Mouse (Mus musculus): Measurements from ENCODE around the gene Tmem121.
"Not testable (repeated sequence)": the region's sequence is repeated elsewhere in the genome, so short reads cannot be mapped to it uniquely, and the experiment has no call there.

The Tmem121 gene

DNA sequence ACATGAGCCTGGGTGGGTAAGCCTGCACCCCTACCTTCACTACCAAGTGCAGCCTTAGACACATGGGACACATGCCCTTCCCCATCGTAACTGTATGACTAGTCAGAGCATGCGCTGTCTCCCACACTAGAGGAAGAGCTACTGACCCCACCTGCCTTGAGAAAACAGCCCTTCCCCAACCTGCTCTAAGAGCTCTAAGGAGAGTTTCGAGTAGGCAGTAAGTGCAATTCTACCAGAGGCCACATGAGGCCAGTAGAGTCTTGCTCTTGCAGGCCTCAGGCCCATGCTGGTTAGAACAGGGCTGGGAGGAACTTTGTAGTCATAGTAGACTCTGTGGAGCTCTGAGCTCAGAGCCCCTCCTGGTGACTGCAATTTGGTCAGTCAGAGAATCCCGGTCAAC is 34.7 kb downstream of the Tmem121 start:
- DNase-seq (ENCODE audit: low spot score in 2 of 2) = peak in 1 of 2 experiments; percentile 46

DNA sequence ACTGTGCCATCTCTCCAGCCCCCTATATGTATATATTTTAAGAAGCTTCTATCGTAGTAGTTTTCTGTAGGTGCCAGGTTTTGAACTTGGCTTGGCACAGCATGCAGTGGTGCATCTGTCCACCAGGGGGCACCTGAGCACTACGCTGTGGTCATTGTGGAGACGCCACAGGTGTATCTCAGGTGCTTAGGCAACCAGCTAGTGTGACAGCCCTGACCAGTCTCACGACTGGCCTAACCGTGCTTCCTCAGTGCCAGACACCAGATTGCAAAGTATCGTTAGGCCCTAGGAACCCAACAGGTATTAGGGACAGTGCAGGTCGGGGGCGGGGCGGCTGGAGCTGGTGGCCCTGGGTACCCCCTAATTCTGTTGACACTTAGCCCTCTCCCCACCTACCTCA is 35.6 kb downstream of the Tmem121 start:
- peak in 1 of 2 experiments; percentile 47 for DNase-seq (ENCODE audit: low spot score in 2 of 2)

DNA sequence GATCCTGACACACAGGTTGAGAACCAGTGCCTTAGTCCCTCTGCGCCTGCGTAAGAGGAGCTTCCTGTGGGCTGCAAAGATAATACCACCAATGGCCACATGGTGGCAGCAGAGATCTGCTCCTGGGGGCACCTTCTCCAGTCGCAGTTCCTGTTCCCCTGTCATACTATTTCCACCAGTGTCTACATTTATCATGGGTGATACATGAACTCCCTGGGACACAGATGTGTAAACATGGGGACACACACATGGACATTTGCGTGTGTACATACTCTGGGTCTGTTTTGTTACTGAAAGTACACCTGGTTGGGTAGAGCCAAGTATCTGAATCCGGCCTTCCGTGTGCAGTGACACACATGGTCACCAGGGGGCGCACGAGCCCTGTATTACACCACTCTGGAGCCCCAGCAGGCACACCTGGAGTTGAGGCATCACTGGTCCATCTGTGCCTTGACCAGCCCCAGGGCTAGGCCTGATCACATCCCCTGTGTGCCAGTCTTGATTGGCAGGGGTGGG is 36.4 kb downstream of the Tmem121 start:
- DNase-seq (ENCODE audit: low spot score in 2 of 2) = peak; percentile 88 to 90

DNA sequence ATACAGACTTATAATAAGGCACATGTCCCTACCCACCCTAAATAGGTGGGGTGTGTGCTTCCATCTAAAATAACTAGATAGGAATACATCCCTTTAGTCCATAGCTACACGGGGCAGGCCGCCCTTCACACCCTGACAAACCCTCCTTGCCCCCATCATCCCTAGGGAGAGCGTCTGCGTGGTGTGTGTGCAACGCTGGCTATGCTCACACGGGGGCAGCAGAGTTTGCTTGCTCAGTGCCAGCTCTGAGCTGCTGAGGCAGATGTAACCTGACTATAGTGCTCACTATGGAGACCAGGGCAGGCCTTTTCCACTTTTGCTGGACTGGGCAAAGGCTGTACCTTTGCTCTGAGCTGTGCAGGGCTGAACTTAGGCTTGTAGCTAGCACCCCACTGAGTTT is 37.0 kb downstream of the Tmem121 start:
- peak in 1 of 2 experiments; percentile 40 for DNase-seq (ENCODE audit: low spot score in 2 of 2)

DNA sequence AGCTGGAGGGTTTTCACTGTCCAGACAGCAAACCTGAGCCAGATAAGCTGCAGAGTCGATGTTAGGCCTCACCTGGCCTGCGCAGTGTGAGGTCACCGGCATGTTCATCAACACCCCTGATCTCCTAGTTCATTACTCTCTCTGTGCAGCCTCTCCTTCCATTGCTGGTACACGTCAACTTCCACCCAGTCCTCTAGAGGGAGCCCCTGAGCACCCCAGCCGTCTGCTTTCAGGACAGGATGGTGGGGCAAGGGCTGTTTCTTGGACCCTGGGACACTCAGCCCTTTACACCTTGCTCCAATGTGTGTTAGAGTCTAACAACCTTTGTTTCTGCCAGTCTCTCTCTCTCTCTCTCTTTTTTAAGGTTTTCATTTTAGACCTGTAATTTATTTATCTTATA is 38.5 kb downstream of the Tmem121 start:
- DNase-seq (ENCODE audit: low spot score in 2 of 2) = no peak

DNA sequence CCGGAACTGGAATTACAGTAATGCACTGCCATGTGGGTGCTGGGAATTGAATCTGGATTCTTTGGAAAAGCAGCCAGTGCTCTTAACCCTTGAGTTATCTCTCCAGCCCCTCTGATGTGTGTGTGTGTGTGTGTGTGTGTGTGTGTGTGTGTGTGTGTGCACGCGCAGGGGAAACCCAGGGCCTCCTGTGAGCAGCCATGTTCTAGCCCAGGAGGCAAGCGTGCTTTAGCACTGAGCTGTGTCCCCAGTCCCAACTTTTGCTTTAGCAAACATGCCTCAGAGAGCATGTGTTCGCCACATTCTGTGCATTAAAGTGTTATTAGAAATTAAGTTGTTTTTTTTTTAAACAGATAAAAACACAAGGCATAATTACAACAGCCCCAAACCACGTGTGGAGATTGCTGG is 39.0 kb downstream of the Tmem121 start:
- no peak for DNase-seq (ENCODE audit: low spot score in 2 of 2)

DNA sequence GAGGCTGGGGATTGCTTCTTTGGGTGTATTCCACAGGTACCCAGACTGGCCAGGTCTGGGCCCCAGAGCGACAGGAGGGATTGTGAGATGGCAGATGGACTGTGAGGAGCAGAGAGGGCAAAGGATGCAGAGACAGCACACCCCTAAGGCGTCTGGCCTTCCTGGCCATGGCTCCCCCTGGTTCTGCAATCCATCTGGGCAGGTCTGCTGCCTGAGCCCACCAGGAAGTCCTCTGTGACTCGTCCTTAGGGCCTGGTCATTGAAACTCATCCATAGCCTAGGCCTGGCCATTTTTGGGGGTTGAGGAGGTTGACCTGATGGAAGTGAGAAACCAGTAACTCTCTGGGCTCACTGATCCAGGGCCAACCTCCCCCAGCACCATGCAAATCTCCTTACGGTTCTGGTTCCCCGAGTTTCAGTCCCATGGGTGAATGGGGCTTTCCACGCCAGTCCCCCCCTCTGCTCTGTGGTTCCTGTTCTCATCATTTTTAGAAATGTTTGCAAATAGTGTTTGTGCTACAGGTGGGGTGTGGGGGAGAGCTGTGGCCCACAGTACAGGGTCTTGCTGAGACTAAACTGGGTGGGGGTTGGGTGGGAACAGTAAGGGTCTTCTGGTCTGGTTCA is 42.4 kb downstream of the Tmem121 start:
- DNase-seq (ENCODE audit: low spot score in 2 of 2) = no peak

DNA sequence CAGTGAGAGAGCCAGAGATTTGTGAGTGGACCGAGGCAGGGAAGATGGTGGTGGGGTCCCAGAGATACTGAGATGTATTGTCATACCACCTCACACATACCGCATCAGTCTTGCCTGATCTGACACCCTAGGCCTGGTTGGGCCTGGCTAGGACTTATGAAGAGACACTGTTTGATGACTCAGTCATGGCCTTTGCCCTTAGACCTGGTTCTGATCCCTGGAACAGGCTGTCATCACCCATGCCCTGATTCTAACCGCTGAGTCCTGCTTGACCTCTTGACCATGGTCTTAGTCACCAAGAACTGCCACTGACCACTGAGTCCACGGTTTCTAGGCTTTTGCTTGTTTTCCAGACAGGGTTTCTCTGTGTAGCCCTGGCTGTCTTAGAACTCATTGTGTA is 45.0 kb downstream of the Tmem121 start:
- DNase-seq (ENCODE audit: low spot score in 2 of 2) = no peak

DNA sequence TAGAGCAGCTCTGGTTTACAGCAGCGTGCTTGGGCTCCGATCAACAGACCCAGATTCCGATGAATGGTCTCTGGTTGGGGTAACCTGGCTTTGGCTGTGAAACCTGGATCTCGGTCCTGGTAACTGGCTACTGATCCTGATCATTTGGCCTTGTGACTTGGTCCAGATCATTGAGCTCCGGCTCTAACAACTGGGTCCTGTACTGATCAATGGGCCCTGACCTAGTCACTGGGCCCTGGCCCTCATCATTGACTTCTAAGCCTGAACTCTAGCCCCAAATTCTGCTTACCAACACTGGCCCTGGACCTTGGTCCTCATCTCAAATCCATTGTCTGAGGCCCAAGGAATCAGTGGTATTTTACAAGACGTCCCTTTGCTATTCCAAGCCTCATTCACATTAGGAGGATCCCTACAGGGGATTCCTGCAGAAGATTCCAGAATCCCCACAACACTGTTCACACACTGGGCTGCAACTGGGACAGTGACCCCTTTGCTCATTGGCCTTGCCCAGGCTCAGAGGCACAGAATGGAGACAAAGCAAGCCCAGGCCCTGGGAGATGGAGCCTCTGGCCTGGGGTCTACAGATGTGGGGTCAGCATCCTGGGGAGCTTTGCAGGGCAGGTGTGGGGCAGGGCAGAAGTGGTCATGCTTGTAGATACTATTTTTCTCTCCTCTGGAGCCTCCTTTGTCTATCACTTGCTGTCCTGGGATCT is 46.0 kb downstream of the Tmem121 start:
- DNase-seq (ENCODE audit: low spot score in 2 of 2) = not testable (repeated sequence)

DNA sequence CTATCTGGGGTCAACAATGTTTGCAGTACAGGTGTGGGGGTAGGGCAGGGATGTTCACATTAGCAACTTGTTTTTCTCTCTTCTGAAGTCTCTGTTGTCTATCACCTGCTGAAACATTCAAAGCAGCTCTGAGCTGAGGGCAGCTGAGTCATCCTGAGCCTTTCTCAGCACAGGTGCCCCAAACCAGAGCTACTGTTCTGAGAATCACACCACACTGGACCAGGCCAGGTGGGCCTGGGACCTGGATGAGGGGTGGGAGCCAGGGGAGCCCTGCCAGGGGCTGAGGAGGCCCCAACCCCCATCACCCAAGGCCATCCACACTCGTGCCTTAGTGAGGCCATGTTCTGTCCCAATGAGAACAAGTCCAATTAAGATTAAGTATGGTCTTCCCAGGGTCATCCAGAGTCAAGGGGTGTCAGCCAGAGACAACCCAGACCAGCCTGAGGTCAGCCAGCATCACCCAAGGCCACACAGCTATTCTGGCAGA is 46.6 kb downstream of the Tmem121 start:
- not testable (repeated sequence) for DNase-seq (ENCODE audit: low spot score in 2 of 2)

Measured in urinary bladder, postnatal 36 days (tissue).